Mouse (Mus musculus): ENCODE measurements around the gene Map3k6. TPM values are rescaled to one million over a fixed set of nuclear protein-coding genes. Genes with fewer than 3 reads are reported as not detected.

Gene Map3k6
- polyA plus RNA-seq, 1 experiment from 2014 or later, result 1.8 TPM

GRCm38 (mm10) chr4:133203591-133203990 lies 37.0 kb upstream of the Map3k6 start:
- no peak for TF ChIP-seq CTCF (IDR thresholded peaks at IDR 0.05; ENCODE audit: low read depth)
- no peak for ATAC-seq
- H3K27me3 ChIP-seq (replicated peaks; ENCODE audit: control insufficient read depth, insufficient read depth, low read length), result no peaks in the 10 kb centered on the region
- no peak overlapping the region for H3K4me3 ChIP-seq (ENCODE audit: low read depth, low read length)
- H3K9ac ChIP-seq (ENCODE audit: low read depth, low read length), result no peak overlapping the region
- no peaks in the 10 kb centered on the region for H3K36me3 ChIP-seq (ENCODE audit: control insufficient read depth, insufficient read depth)
- WGBS, result 75% methylated on average over 3 of the region's 3 CpGs
- H3K4me1 ChIP-seq (replicated peaks; ENCODE audit: control insufficient read depth, insufficient read depth, low read length), result peaks cover 10% of the 10 kb centered on the region
- no peak overlapping the region for H3K4me2 ChIP-seq (replicated peaks; ENCODE audit: low read depth)
- H3K9me3 ChIP-seq (ENCODE audit: control insufficient read depth), result no peaks in the 10 kb centered on the region
- H3K27ac ChIP-seq (ENCODE audit: low read depth, low read length), result no peak overlapping the region

- no peaks in the 10 kb centered on the region for H3K9me3 ChIP-seq (ENCODE audit: control insufficient read depth)
- no peaks in the 10 kb centered on the region for H3K36me3 ChIP-seq (ENCODE audit: control insufficient read depth, insufficient read depth)
- no peaks in the 10 kb centered on the region for H3K27me3 ChIP-seq (replicated peaks; ENCODE audit: control insufficient read depth, insufficient read depth, low read length)
- H3K4me3 ChIP-seq (ENCODE audit: low read depth, low read length), result no peak overlapping the region
- ATAC-seq, result no peak
- peaks cover 10% of the 10 kb centered on the region for H3K4me1 ChIP-seq (replicated peaks; ENCODE audit: control insufficient read depth, insufficient read depth, low read length)
- H3K27ac ChIP-seq (ENCODE audit: low read depth, low read length), result no peak overlapping the region
- H3K9ac ChIP-seq (ENCODE audit: low read depth, low read length), result no peak overlapping the region
- no peak overlapping the region for H3K4me2 ChIP-seq (replicated peaks; ENCODE audit: low read depth)
- TF ChIP-seq CTCF (IDR thresholded peaks at IDR 0.05; ENCODE audit: low read depth), result no peak
- WGBS, result 44% methylated on average over 7 of the region's 7 CpGs
These were observed 36.2 kb upstream of the Map3k6 start for GRCm38 (mm10) chr4:133204379-133204778.

GRCm38 (mm10) chr4:133209366-133209765 lies 31.3 kb upstream of the Map3k6 start:
- H3K27ac ChIP-seq (ENCODE audit: low read depth, low read length), result no peak overlapping the region
- no peaks in the 10 kb centered on the region for H3K36me3 ChIP-seq (ENCODE audit: control insufficient read depth, insufficient read depth)
- no peaks in the 10 kb centered on the region for H3K9me3 ChIP-seq (ENCODE audit: control insufficient read depth)
- H3K4me2 ChIP-seq (replicated peaks; ENCODE audit: low read depth), result no peak overlapping the region
- H3K4me1 ChIP-seq (replicated peaks; ENCODE audit: control insufficient read depth, insufficient read depth, low read length), result peaks cover 9% of the 10 kb centered on the region
- peak; percentile 89 for TF ChIP-seq CTCF (IDR thresholded peaks at IDR 0.05; ENCODE audit: low read depth)
- peaks cover 23% of the 10 kb centered on the region for H3K27me3 ChIP-seq (replicated peaks; ENCODE audit: control insufficient read depth, insufficient read depth, low read length)
- no peak overlapping the region for H3K4me3 ChIP-seq (ENCODE audit: low read depth, low read length)
- H3K9ac ChIP-seq (ENCODE audit: low read depth, low read length), result no peak overlapping the region
- ATAC-seq, result no peak
- WGBS, result 5% methylated on average over 11 of the region's 11 CpGs

GRCm38 (mm10) chr4:133210023-133210787 lies 30.4 kb upstream of the Map3k6 start:
- no peak for TF ChIP-seq CTCF (IDR thresholded peaks at IDR 0.05; ENCODE audit: low read depth)
- H3K4me3 ChIP-seq (ENCODE audit: low read depth, low read length), result no peak overlapping the region

GRCm38 (mm10) chr4:133210788-133211390 lies 29.7 kb upstream of the Map3k6 start:
- 94% methylated on average over 19 of the region's 19 CpGs for WGBS
- H3K9me3 ChIP-seq (ENCODE audit: control insufficient read depth), result no peaks in the 10 kb centered on the region
- H3K4me3 ChIP-seq (ENCODE audit: low read depth, low read length), result no peak overlapping the region
- no peak overlapping the region for H3K27ac ChIP-seq (ENCODE audit: low read depth, low read length)
- peaks cover 23% of the 10 kb centered on the region for H3K27me3 ChIP-seq (replicated peaks; ENCODE audit: control insufficient read depth, insufficient read depth, low read length)
- H3K4me2 ChIP-seq (replicated peaks; ENCODE audit: low read depth), result no peak overlapping the region
- no peaks in the 10 kb centered on the region for H3K36me3 ChIP-seq (ENCODE audit: control insufficient read depth, insufficient read depth)
- peaks cover 9% of the 10 kb centered on the region for H3K4me1 ChIP-seq (replicated peaks; ENCODE audit: control insufficient read depth, insufficient read depth, low read length)
- no peak overlapping the region for H3K9ac ChIP-seq (ENCODE audit: low read depth, low read length)
- no peak for TF ChIP-seq CTCF (IDR thresholded peaks at IDR 0.05; ENCODE audit: low read depth)
- no peak for ATAC-seq

More at GRCm38 (mm10) chr4:133210023-133210787, 30.4 kb upstream of the Map3k6 start:
- Histone ChIP-seq H3K9ac (ENCODE audit: low read depth, low read length) (no peak overlapping the region), H3K36me3 (ENCODE audit: control insufficient read depth, insufficient read depth) (no peaks in the 10 kb centered on the region), H3K27ac (ENCODE audit: low read depth, low read length) (no peak overlapping the region), H3K4me1 (replicated peaks; ENCODE audit: control insufficient read depth, insufficient read depth, low read length) (peaks cover 9% of the 10 kb centered on the region), H3K9me3 (ENCODE audit: control insufficient read depth) (no peaks in the 10 kb centered on the region), H3K27me3 (replicated peaks; ENCODE audit: control insufficient read depth, insufficient read depth, low read length) (peaks cover 23% of the 10 kb centered on the region), H3K4me2 (replicated peaks; ENCODE audit: low read depth) (no peak overlapping the region)
- no peak for ATAC-seq
- 91% methylated on average over 24 of the region's 24 CpGs for WGBS

- peak; percentile 25 for ATAC-seq
- Histone ChIP-seq H3K4me2 (replicated peaks; ENCODE audit: low read depth) (peak within 1 kb of the TSS; percentile 100), H3K9me3 (ENCODE audit: control insufficient read depth) (no peaks in the 10 kb centered on the region), H3K4me1 (replicated peaks; ENCODE audit: control insufficient read depth, insufficient read depth, low read length) (peaks cover 9% of the 10 kb centered on the region), H3K4me3 (ENCODE audit: low read depth, low read length) (peak within 1 kb of the TSS; percentile 61), H3K9ac (ENCODE audit: low read depth, low read length) (peak within 1 kb of the TSS; percentile 17), H3K27me3 (replicated peaks; ENCODE audit: control insufficient read depth, insufficient read depth, low read length) (peaks cover 23% of the 10 kb centered on the region), H3K27ac (ENCODE audit: low read depth, low read length) (no peak within 1 kb of the TSS), H3K36me3 (ENCODE audit: control insufficient read depth, insufficient read depth) (no peaks in the 10 kb centered on the region)
- 3% methylated on average over 52 of the region's 52 CpGs for WGBS
- no peak for TF ChIP-seq CTCF (IDR thresholded peaks at IDR 0.05; ENCODE audit: low read depth)
These were observed 28.7 kb upstream of the Map3k6 start, which contains the start of the genes Cd164l2 and Gpr3 for GRCm38 (mm10) chr4:133211751-133212561. Cd164l2 (plus strand) TSS chr4:133212131. Gpr3 (minus strand) TSS chr4:133212536.
